Mouse (Mus musculus) small intestine, adult 2 months (tissue): ENCODE results near the gene Prkca.

Experiments
- CTCF ChIP-seq: fragments of 200-500 bp; IDR thresholded peaks from 2 replicates; pipeline ENCODE4 v1.5.1; 2012; ENCODE audit warnings: low read depth, mild to moderate bottlenecking, control low read depth, inconsistent platforms, low read length, moderate library complexity, mixed read lengths; ENCODE audit not compliant: insufficient replicate concordance, insufficient read length; ENCODE audit errors: extremely low read depth
- POLR2A ChIP-seq: fragments of 200-500 bp; IDR thresholded peaks from 2 replicates; pipeline ENCODE4 v1.6.1; 2012; ENCODE audit warnings: low read depth, mild to moderate bottlenecking, control low read depth, inconsistent platforms, low read length, moderate library complexity

GRCm38 (mm10) chr11:108267066-108267465 is 76.7 kb downstream of the Prkca start:
- TF ChIP-seq CTCF (no peak), POLR2A (no peak)
